Mouse (Mus musculus) CD8-positive naive resting alpha-beta T cell, adult 2 months (primary cell): ENCODE results near the gene Mthfd2l.
A peak's percentile ranks its signal among the peaks of the same experiment; 100 is the strongest.

ENCODE experiments used
- DNase-seq, 2 experiments: peaks; one replicate each; pipeline ENCODE4 v3.0.0; 2022; ENCODE audit warnings: low read depth in 2 of 2, low spot score in 2 of 2

The Mthfd2l gene

GRCm38 (mm10) chr5:90930971-90931851 lies at the start of gene Mthfd2l:
Mthfd2l (plus strand) TSS chr5:90931117.
- peak; percentile 53 to 59 for DNase-seq

GRCm38 (mm10) chr5:90881682-90882081 lies 49.2 kb upstream of the Mthfd2l start:
- DNase-seq: no peak

GRCm38 (mm10) chr5:90882146-90882545 lies 48.8 kb upstream of the Mthfd2l start:
- DNase-seq: no peak

- DNase-seq: no peak
Observed at GRCm38 (mm10) chr5:90884628-90885242, 46.2 kb upstream of the Mthfd2l start.

GRCm38 (mm10) chr5:90888661-90889060 lies 42.3 kb upstream of the Mthfd2l start:
- DNase-seq: no peak

- DNase-seq: no peak
Observed at GRCm38 (mm10) chr5:90890519-90891463, 40.1 kb upstream of the Mthfd2l start, which contains the start of gene Cxcl1. Cxcl1 (plus strand) TSS chr5:90891241.

- DNase-seq: no peak
Observed at GRCm38 (mm10) chr5:90891464-90891813, 39.5 kb upstream of the Mthfd2l start.

GRCm38 (mm10) chr5:90894231-90894630 lies 36.7 kb upstream of the Mthfd2l start:
- DNase-seq: no peak

GRCm38 (mm10) chr5:90897429-90897828 lies 33.5 kb upstream of the Mthfd2l start:
- DNase-seq: no peak

- DNase-seq: no peak
Observed at GRCm38 (mm10) chr5:90899308-90899707, 31.6 kb upstream of the Mthfd2l start.

- no peak for DNase-seq
Observed at GRCm38 (mm10) chr5:90900147-90900546, 30.8 kb upstream of the Mthfd2l start.

- no peak for DNase-seq
Observed at GRCm38 (mm10) chr5:90900688-90901087, 30.2 kb upstream of the Mthfd2l start.

- no peak for DNase-seq
Observed at GRCm38 (mm10) chr5:90902380-90903260, 28.3 kb upstream of the Mthfd2l start.

- no peak for DNase-seq
Observed at GRCm38 (mm10) chr5:90903339-90904020, 27.4 kb upstream of the Mthfd2l start, which contains the start of gene Cxcl2. Cxcl2 (plus strand) TSS chr5:90903871.

- peak in 1 of 2 experiments; percentile 31 for DNase-seq
Observed at GRCm38 (mm10) chr5:90908983-90909382, 21.9 kb upstream of the Mthfd2l start.

- no peak for DNase-seq
Observed at GRCm38 (mm10) chr5:90919495-90919894, 11.4 kb upstream of the Mthfd2l start.

GRCm38 (mm10) chr5:90922958-90923357 lies 8.0 kb upstream of the Mthfd2l start:
- DNase-seq: no peak

- no peak for DNase-seq
Observed at GRCm38 (mm10) chr5:90930546-90930945, 371 bp upstream of the Mthfd2l start.

- no peak for DNase-seq
Observed at GRCm38 (mm10) chr5:90931911-90932310, 994 bp downstream of the Mthfd2l start.

GRCm38 (mm10) chr5:90936706-90937105 lies 5.8 kb downstream of the Mthfd2l start:
- DNase-seq: no peak
